Mouse (Mus musculus) stomach, postnatal 0 days (tissue): Measurements from ENCODE around the gene Tsfm.

Experiments
- CTCF ChIP-seq: IDR thresholded peaks from 2 replicates; pipeline ENCODE4 v1.5.1; 2016; ENCODE audit warnings: antibody characterized with exemption, low read depth, mild to moderate bottlenecking, moderate library complexity
- EP300 ChIP-seq: optimal IDR thresholded peaks from 2 replicates; pipeline ENCODE3; 2016; ENCODE audit warnings: antibody characterized with exemption

DNA sequence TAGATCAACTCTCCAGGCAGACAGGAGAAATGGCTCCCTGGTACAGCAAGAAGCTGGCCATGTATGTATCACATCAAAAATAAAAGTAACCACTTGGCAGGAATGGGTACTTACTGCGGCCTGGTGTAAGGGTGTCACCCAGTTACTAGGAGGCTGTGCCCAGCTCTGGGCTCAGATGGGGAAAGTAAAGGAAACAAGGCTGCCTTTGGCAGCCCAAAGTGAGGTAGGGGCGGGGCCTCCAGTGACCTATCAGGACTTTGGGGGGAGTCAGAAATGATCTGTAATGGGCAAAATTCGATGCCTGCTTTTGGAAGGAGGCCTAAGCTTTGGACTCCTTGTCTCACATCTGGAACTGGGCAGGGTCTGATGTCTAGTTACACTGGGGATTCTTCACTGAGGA lies 48.9 kb downstream of the Tsfm start:
- no peak for TF ChIP-seq CTCF
- no peak for TF ChIP-seq EP300
